Mouse (Mus musculus) bone marrow, adult 2 months (tissue): Measurements from ENCODE around the gene Gm28043.

Experiments
- CTCF ChIP-seq: fragments of 200-500 bp; IDR thresholded peaks from 2 replicates; pipeline ENCODE4 v1.5.1; 2011; ENCODE audit warnings: low read length, control low read depth; ENCODE audit not compliant: control insufficient read depth, insufficient read depth
- POLR2A ChIP-seq: fragments of 200-500 bp; IDR thresholded peaks from 2 replicates; pipeline ENCODE4 v1.6.1; 2011; ENCODE audit warnings: low read depth, mild to moderate bottlenecking, control low read depth, low read length, borderline replicate concordance; ENCODE audit not compliant: control insufficient read depth

DNA sequence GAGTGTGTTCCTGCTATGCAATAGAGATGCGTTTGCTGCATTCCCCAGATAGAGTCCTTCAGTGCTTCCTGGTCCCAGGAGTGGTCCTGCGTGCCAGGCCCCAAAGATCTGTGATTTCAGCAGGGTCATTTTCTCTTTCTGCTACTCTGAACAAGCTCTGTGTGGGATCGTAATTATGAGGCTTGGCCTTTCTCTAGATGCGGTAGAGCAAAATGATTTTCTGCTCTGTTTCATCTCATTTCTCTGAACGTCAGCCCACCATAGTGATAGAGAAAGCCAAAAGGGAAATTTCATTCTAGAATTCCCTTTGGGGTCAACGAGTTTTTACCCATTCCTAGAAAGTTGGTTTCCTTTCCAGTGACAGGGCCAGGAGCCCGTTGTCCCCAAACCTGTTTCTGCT is 67.6 kb downstream of the Gm28043 start:
- TF ChIP-seq CTCF: no peak
- TF ChIP-seq POLR2A: no peak
